Mouse (Mus musculus) heart, embryonic 11.5 days (tissue): ENCODE results near the gene Serpina7. TPM values are rescaled to one million over a fixed set of nuclear protein-coding genes. Genes with fewer than 3 reads are reported as not detected.

Source experiments
- ATAC-seq: fragments of 200-750 bp; cut with Nextera tagmentation; replicated peaks from 2 replicates; pipeline ENCODE4 v1.8.0; 2017; ENCODE audit warnings: moderate library complexity; ENCODE audit not compliant: insufficient number of reproducible peaks, low FRiP score, low TSS enrichment
- H3K27ac ChIP-seq: fragments of 300-500 bp; sonication (generic); 2 replicates; pipeline ENCODE4 v1.5.1; 2014; ENCODE audit warnings: mild to moderate bottlenecking, low read depth, low read length
- H3K27me3 ChIP-seq: fragments of 300-500 bp; sonication (generic); 2 replicates; pipeline ENCODE4 v1.6.1; 2014; ENCODE audit warnings: mild to moderate bottlenecking, low read length, mixed read lengths; ENCODE audit not compliant: control insufficient read depth, insufficient read depth
- H3K36me3 ChIP-seq: fragments of 300-500 bp; sonication (generic); 2 replicates; pipeline ENCODE4 v1.6.1; 2014; ENCODE audit warnings: mild to moderate bottlenecking, low read length, moderate library complexity, mixed read lengths; ENCODE audit not compliant: control insufficient read depth, insufficient read depth
- H3K4me1 ChIP-seq: fragments of 300-500 bp; sonication (generic); 2 replicates; pipeline ENCODE4 v1.6.1; 2014; ENCODE audit warnings: low read length; ENCODE audit not compliant: control insufficient read depth, insufficient read depth
- H3K4me2 ChIP-seq: fragments of 300-500 bp; sonication (generic); 2 replicates; pipeline ENCODE4 v1.6.1; 2014; ENCODE audit warnings: mild to moderate bottlenecking, moderate library complexity
- H3K4me3 ChIP-seq: fragments of 300-500 bp; sonication (generic); 2 replicates; pipeline ENCODE4 v1.5.1; 2014; ENCODE audit warnings: low read depth, low read length
- H3K9ac ChIP-seq: fragments of 300-500 bp; sonication (generic); 2 replicates; pipeline ENCODE4 v1.6.1; 2014; ENCODE audit warnings: mild to moderate bottlenecking, low read depth, low read length, moderate library complexity
- H3K9me3 ChIP-seq: fragments of 300-500 bp; sonication (generic); replicated peaks from 2 replicates; pipeline ENCODE4 v1.6.1; 2016; ENCODE audit warnings: low read length; ENCODE audit not compliant: control insufficient read depth
- WGBS: fragments of 180-500 bp; shearing (Covaris S2); extraction: QIAGEN DNeasy Blood & Tissue Kit; methylation state at CpG from one replicate; pipeline ENCODE4 v1.1.7; 2014; ENCODE audit not compliant: insufficient replicate concordance; 5-methylcytosine and 5-hydroxymethylcytosine counted together
- polyA plus RNA-seq: library from polyadenylated mRNA; unstranded; fragments of >200 nt; fragmentation: Nextera tagmentation; extraction: Ambion mirVana; gene quantifications from 2 replicates; pipeline ENCODE4 v1.2.1, GENCODE M21; 2014

Serpina7 gene
- polyA plus RNA-seq, 1 experiment from 2014 or later, result not detected

DNA sequence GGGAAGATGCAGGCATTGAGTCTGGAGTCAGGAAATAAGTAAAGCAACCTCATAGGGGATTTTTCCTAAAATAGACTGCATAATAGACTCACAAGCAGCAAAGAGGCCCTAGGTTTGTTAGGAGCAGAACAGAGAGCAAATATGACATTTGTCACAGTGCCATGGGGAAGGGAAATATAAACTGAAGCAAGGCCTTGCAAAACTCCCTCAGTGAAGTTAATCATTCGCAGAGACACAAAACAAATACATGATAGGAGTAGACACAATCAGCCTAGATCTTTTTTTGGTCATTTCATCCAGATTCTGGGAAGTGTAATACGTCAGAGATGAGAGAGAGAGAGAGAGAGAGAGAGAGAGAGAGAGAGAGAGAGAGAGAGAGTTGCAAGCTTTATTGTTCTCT is 45.7 kb downstream of the Serpina7 start:
- 77% methylated on average over 2 of the region's 2 CpGs for WGBS

DNA sequence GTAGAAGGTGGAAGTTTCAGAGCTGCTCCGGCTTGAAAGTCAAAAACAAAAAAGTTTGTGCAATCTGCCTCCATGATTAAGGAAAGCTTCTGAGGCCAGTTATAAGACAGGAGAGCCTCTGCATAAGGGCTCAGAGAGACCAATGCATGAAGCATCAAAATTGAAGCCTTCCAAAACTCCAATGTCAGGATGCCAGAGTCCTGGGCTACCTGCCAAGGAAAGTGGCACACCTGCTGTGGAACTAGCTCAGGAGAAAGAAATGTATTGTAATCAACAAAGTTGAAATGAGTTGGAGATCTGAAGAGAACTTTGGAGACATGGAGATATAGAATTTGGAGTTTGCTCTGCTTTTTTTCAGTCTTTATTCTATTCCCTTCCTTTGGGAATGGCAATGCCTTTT is 47.4 kb downstream of the Serpina7 start:
- Histone ChIP-seq H3K4me3 (no peak overlapping the region), H3K4me1 (no peaks in the 10 kb centered on the region), H3K36me3 (no peaks in the 10 kb centered on the region), H3K27me3 (no peaks in the 10 kb centered on the region), H3K9me3 (no peaks in the 10 kb centered on the region), H3K4me2 (no peak overlapping the region), H3K27ac (no peak overlapping the region), H3K9ac (no peak overlapping the region)
- no peak for ATAC-seq
- WGBS, result 80% methylated on average over 1 of the region's 1 CpGs

More for the DNA sequence above, 45.7 kb downstream of the Serpina7 start:
- no peak overlapping the region for H3K4me2 ChIP-seq
- H3K4me1 ChIP-seq, result no peaks in the 10 kb centered on the region
- H3K27ac ChIP-seq, result no peak overlapping the region
- H3K4me3 ChIP-seq, result no peak overlapping the region
- H3K27me3 ChIP-seq, result no peaks in the 10 kb centered on the region
- no peak overlapping the region for H3K9ac ChIP-seq
- no peaks in the 10 kb centered on the region for H3K36me3 ChIP-seq
- no peaks in the 10 kb centered on the region for H3K9me3 ChIP-seq
- ATAC-seq, result no peak

Other genes starting within 250 kb of the Serpina7 start
- 44.0 and 47.2 TPM in 2 replicates for gene Nrk, start 170.8 kb downstream of the Serpina7 start, polyA plus RNA-seq
- gene 4930513O06Rik, start 1.0 kb upstream of the Serpina7 start, polyA plus RNA-seq, result not detected in 2 replicates
- not detected in 2 replicates for gene 4933428M09Rik, start 94.0 kb upstream of the Serpina7 start, polyA plus RNA-seq
- 35.6 and 41.4 TPM in 2 replicates for gene Mum1l1, start 124.8 kb upstream of the Serpina7 start, polyA plus RNA-seq
- gene Trap1a, start 248.4 kb upstream of the Serpina7 start, polyA plus RNA-seq, result 0.21 TPM in 1 of 2 replicates, not detected in the other